Mouse (Mus musculus) urinary bladder, postnatal 14 days (tissue): Measurements from ENCODE around the gene Pip5kl1.
A peak's percentile ranks its signal among the peaks of the same experiment; 100 is the strongest.

Experiments
- DNase-seq: peaks from one replicate; pipeline ENCODE4 v3.0.0; 2021; ENCODE audit warnings: low spot score

Gene Pip5kl1

DNA sequence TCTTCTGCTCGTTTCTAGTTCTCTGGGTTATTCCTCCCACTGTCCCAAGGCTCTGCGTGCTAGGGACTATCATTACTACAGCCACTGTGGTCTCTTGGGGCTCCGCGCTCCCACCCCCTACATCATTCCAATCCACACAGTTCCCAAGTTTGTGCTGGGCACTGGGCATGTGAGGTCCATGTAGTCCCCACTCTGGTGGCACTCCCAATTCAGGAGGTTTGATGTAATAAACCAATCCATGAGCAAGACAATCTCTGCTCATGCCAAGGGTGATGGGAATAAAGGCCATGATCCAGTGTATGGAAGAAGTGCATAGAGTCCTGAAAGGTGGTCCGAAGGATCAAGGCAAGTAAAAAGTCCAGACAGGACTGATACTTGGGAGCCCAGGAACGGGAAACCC is at the start of gene Pip5kl1:
TSS of gene Pip5kl1 (plus strand) at position 301 of the 400 bp plus-strand sequence.
- no peak for DNase-seq

- no peak for DNase-seq
These were observed 48.8 kb upstream of the Pip5kl1 start for GRCm38 (mm10) chr2:32525816-32526215.

- peak; percentile 46 for DNase-seq
These were observed 47.1 kb upstream of the Pip5kl1 start for GRCm38 (mm10) chr2:32527468-32527966.

DNA sequence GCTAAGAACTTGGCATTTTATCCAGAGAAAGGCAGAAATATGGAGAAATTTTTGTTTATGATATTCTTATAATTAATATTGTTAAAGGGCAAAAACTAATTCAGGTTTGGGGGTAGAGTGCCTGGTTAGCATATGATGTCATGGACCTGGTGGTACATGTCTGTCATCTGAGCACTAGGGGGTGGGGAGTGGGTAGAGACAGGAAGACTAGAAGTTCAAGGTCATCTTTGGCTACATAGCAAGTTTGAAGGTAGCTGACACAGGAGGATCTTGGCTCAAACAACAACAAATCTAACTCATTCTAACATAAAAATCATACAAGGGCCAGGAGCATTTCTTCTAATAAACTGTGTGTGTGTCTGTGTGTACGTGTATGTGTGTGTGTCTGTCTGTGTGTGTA is 46.3 kb upstream of the Pip5kl1 start:
- no peak for DNase-seq

GRCm38 (mm10) chr2:32530479-32530878 is 44.1 kb upstream of the Pip5kl1 start:
- no peak for DNase-seq

DNA sequence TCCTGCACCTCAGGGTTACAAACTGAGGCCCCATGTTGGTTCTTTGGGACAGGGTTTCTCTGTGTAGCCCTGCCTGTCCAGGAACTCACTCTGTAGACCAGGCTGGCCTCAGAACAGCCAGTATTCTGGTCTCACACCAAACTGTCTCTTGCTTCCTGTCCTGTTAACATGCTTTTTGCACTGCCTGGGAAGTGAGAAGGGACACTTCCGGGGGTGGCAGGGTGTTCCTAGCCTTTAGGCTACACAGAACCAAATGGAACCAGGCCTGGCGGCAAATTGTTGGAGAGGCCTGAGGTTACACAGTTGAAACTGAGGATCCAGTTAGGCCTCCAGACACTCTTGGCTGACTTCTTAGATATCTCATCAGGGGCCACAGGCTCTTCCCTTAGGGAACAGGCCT is 41.4 kb upstream of the Pip5kl1 start:
- DNase-seq, result no peak

DNA sequence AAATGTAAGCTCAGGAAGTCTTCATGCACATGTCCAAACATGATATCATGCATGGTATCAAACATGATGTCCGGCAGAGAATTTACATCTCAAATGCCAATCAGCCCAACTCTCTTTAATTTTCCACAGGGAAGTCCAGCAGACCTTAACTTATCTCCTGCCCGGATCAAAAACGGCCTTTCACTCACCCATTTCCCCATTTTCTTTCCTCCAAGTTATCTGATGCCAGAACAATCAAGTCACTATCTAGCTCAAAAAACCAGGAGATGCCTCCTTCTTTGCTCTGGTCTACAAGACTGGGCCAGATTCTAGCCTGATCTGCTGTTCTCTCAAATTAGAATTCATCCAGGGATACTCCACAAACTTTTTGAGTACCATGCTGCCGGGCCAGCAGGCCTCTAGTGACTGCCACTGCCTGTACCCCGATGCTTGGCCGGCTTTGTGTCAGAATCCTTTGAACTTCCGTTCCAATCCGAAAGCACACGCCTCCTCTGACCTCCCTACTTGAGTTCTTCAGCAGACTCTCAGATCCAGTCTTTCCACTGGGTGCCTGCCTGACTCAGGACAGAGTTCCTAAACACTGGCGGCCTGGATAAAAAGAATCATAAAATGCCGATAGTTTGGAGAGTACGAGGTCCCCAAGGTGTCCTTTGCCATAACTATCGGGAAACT is 40.4 kb upstream of the Pip5kl1 start:
- DNase-seq, result peak; percentile 60

- peak; percentile 99 for DNase-seq
These were observed 39.7 kb upstream of the Pip5kl1 start, which contains the start of gene Fam102a for GRCm38 (mm10) chr2:32534733-32535471. Fam102a (plus strand) TSS chr2:32535332.

GRCm38 (mm10) chr2:32535501-32535991 is 39.1 kb upstream of the Pip5kl1 start:
- peak; percentile 81 for DNase-seq

DNA sequence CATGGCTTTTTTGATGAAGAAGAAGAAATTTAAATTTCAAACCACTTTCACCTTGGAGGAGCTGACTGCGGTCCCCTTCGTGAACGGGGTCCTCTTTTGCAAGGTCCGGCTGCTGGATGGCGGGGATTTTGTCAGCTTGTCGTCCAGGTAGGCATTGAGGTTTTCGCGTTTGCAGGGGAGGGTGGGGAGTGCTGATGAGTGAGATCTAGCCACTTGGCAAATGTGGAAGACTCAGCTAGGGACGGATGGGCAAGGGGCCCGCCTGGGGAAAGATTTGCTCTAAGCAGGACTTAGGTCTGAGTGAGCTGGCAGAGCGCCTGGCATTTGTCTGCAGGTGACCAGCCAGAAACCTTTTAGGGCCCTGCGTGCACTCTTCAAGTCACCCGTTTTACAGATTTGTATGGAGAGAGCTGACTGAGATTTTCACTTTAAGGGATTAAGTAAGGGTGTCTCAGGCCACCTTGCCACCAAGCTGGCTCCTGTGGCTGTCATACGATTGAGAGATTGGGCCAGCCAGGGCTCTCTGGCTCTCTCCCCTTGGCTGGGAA is 38.4 kb upstream of the Pip5kl1 start:
- DNase-seq, result peak; percentile 42

DNA sequence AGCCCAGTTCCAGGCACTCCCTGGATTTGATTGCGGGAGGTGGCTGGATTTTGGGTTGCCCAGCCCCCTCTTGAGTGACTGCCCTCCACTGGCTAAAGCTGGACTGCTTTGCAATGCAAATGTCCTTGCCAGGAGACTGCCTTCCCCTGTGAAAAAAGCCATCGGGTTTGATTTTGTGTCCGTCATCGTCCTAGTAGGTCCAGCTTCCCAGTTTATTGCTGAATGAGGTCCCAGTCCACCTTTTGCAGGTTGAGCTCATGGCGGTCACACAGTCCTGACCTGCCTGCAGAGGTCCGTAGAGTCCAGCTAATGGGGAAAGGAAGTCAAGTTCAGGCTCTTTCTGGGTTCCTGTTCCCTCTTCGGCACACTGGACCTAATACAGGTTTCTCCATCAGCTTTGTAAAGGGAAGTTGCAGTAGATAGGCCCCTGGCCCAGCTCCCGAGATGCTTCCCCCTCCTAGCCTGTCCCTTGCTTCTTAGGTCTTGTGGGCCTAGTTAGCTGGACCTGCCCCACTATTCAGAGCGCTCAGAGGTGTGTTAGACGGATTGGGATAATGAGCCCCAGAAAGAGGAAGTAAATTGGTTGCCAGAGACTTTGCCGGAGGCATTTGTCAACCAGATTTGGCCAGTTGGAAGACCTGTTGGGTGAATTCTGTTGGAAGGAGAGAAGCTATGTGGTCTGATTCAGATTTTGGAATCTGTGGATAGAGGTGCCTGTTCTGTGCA is 37.8 kb upstream of the Pip5kl1 start:
- peak; percentile 49 for DNase-seq

DNA sequence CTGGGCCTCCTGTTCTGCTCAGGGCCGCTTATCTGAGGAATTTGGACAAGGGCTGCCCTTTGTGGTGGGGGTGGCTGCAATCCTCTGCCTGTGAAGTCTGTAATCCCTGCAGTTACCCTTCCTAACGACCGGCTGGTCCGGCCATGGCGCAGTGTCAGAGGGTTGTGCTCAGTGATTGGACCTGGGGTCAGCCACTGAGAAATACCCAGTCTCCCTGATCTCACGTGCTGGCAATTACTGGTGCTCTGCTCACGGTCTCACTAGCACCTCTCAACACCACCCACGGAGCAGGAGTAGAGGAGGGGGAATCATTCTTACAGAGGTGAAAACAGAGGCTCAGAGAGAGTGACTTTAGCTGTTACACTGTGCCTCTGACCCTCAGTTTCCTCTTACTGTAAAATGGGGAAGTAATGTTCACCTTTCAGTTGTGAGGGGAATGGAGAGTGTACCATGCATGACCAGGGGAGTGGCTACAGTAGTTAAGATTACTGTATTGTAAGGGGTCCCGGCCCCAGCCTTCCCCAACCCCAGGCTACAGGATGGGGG is 37.2 kb upstream of the Pip5kl1 start:
- DNase-seq, result no peak

- DNase-seq, result peak; percentile 46
These were observed 36.7 kb upstream of the Pip5kl1 start for GRCm38 (mm10) chr2:32537941-32538340.

GRCm38 (mm10) chr2:32538461-32538860 is 36.1 kb upstream of the Pip5kl1 start:
- no peak for DNase-seq

GRCm38 (mm10) chr2:32539452-32539981 is 35.1 kb upstream of the Pip5kl1 start:
- no peak for DNase-seq

- no peak for DNase-seq
These were observed 33.2 kb upstream of the Pip5kl1 start for GRCm38 (mm10) chr2:32541333-32541908.

DNA sequence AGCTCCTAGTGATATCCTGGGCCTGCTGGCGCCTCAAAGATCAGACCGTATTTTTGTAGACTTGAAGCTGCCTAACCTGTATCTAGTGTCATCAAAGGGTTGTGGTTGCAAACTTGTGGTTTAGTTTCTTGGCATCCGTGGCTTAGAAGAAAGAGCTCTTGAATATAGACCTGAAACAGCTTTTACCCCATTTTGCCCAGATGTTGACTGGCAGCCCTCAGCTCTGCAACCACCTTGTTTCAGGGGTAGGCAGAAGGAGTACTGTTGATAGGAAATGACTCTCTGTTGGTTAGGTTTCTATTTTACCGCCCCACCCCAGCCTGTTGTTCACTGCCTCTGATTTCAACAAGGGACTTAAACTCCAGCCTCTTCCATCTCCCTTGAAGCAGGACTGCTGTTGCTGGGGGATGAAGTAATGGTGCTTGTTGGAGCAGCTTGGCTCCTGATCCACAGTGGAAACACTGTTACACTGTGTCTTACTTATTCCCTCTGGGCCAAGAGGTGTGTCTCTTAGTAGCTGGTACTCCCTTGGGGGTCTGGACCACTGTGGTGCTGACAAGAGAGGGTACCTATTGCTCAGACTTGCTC is 32.5 kb upstream of the Pip5kl1 start:
- no peak for DNase-seq

GRCm38 (mm10) chr2:32543031-32543449 is 31.6 kb upstream of the Pip5kl1 start:
- DNase-seq, result no peak

DNA sequence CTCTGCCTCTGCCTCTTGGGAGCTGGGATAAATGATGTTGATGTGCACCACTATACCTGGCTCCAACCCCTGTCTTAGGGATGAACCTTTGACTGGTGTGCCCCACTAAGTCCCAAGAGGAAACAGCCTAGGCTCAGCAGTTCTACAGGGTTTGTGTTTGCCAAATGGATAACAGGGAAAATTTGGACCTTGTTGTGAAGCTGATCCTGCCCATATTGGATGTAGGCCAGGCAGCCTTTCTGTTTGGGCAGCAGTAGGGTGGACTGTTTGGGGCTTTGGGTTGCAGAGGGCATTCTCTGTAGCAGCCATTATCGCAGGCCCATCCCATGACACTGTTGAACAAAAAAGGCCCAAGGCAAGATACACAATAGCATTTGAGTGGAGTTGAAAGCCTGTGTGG is 27.6 kb upstream of the Pip5kl1 start:
- no peak for DNase-seq

GRCm38 (mm10) chr2:32547380-32547779 is 27.2 kb upstream of the Pip5kl1 start:
- no peak for DNase-seq
